ENCODE assay signal across 9 mouse cellular contexts in genomic region chr9:65434140-65434539, GRCm38 (mm10). TPM values are rescaled to one million over a fixed set of nuclear protein-coding genes. Genes with fewer than 3 reads are reported as not detected.
DNase-seq lines count a peak whose midpoint lies in the region; ATAC-seq and TF ChIP-seq lines count a peak whose summit lies in the region.
"Had no signal": no experiment of that assay in that cellular context is flagged by ENCODE, and none has a peak within 500 bp of the region (broad histone marks: within the 10 kb centered on the region; RNA-seq: fewer than 3 reads in every experiment).

No protein-coding gene starts in this region.

- H3K27me3 ChIP-seq in ES-Bruce4 (ENCODE audit: control insufficient read depth, insufficient read depth, low read length, poor library complexity, severe bottlenecking), result no peaks in the 10 kb centered on the region

- no peak for TF ChIP-seq EP300 in ES-Bruce4 (IDR thresholded peaks at IDR 0.05; ENCODE audit: insufficient read depth, low read depth, low read length)

- TF ChIP-seq POLR2A in ES-Bruce4 (IDR thresholded peaks at IDR 0.05; ENCODE audit: insufficient read depth, low read length), result no peak

- H3K4me1 ChIP-seq in ES-Bruce4 (ENCODE audit: control insufficient read depth, insufficient read depth, low read length), result no peaks in the 10 kb centered on the region

- no peak overlapping the region for H3K4me3 ChIP-seq in layer of hippocampus, adult 2 months
- H3K4me3 ChIP-seq in ES-Bruce4 (ENCODE audit: low read depth, low read length), result no peak overlapping the region

- H3K9ac ChIP-seq in ES-Bruce4 (ENCODE audit: low read depth, poor library complexity, severe bottlenecking), result no peak overlapping the region

- DNase-seq in layer of hippocampus, adult 2 months (ENCODE audit: low spot score in 2 of 2), result no peak
- no peak for DNase-seq in layer of hippocampus, adult 8-10 months (ENCODE audit: low spot score in 2 of 2)
- peak; percentile 89 for DNase-seq in ZHBTc4 (ENCODE audit: low read depth, low spot score)
- peak; percentile 14 to 35 for DNase-seq in layer of hippocampus, postnatal 14 days (ENCODE audit: low spot score in 2 of 2)
- peak; percentile 60 for DNase-seq in retina, postnatal 1 day

- TF ChIP-seq CTCF in layer of hippocampus, adult 2 months (conservative IDR thresholded peaks at IDR 0.05), result peak; percentile 73
- TF ChIP-seq CTCF in ES-Bruce4 (IDR thresholded peaks at IDR 0.05; ENCODE audit: low read depth, low read length), result peak; percentile 82

- H3K27ac ChIP-seq in layer of hippocampus, adult 2 months, result no peak overlapping the region
- no peak overlapping the region for H3K27ac ChIP-seq in ES-Bruce4 (ENCODE audit: insufficient read depth, low read length)

- peak; percentile 36; the same call in 1 of the 2 replicates for ATAC-seq in common myeloid progenitor, adult 5-6 weeks (replicated peaks; ENCODE audit: low read depth, poor library complexity, severe bottlenecking)

- no peaks in the 10 kb centered on the region for H3K36me3 ChIP-seq in ES-Bruce4 (ENCODE audit: control insufficient read depth, insufficient read depth, low read length, poor library complexity, severe bottlenecking)

- H3K9me3 ChIP-seq in ES-Bruce4 (replicated peaks; ENCODE audit: control insufficient read depth, insufficient read depth, low read length, poor library complexity, severe bottlenecking), result no peaks in the 10 kb centered on the region

RNA-seq across cellular contexts. Expression of gene Mtfmt, which starts 1.4 kb away (rescaled TPM):
- 10 to 100 TPM; 18.5 to 20.3 TPM for total RNA-seq in layer of hippocampus, adult 2 months (2021)
- 10 to 100 TPM; 16.6 to 20.5 (median 18.5) TPM for total RNA-seq in layer of hippocampus, adult 8-10 months (2022)
- 16.7 and 22.4 TPM in 2 replicates for polyA plus RNA-seq in ES-Bruce4 (2011; ENCODE audit: insufficient read depth, insufficient read length, low read depth, missing spikeins)
- 19.2 and 21.0 TPM in 2 replicates for total RNA-seq in common myeloid progenitor, adult 5-6 weeks (2017)
- 10 to 100 TPM; 18.4 to 18.8 TPM for total RNA-seq in layer of hippocampus, postnatal 14 days (2021)

RNA-seq across cellular contexts. Expression of gene Slc51b, which starts 11.4 kb away (rescaled TPM):
- not detected for total RNA-seq in layer of hippocampus, adult 2 months (2021)
- not detected for total RNA-seq in layer of hippocampus, adult 8-10 months (2022)
- polyA plus RNA-seq in ES-Bruce4 (2011; ENCODE audit: insufficient read depth, insufficient read length, low read depth, missing spikeins), result not detected in 2 replicates
- not detected in 2 replicates for total RNA-seq in common myeloid progenitor, adult 5-6 weeks (2017)
- not detected for total RNA-seq in layer of hippocampus, postnatal 14 days (2021)
- total RNA-seq: hematopoietic stem cell, adult 5-6 weeks had no signal
- polyA plus RNA-seq: neural tube, embryonic 14.5 days had no signal

RNA-seq across cellular contexts. Expression of gene Spg21, which starts 26.6 kb away (rescaled TPM):
- total RNA-seq in layer of hippocampus, adult 2 months (2021), result 10 to 100 TPM; 32.3 to 33.6 TPM
- total RNA-seq in layer of hippocampus, adult 8-10 months (2022), result 10 to 100 TPM; 33.7 to 37.7 (median 36.4) TPM
- polyA plus RNA-seq in ES-Bruce4 (2011; ENCODE audit: insufficient read depth, insufficient read length, low read depth, missing spikeins), result 50.8 and 52.8 TPM in 2 replicates
- 39.9 and 42.2 TPM in 2 replicates for total RNA-seq in common myeloid progenitor, adult 5-6 weeks (2017)
- 10 to 100 TPM; 25.4 to 27.1 TPM for total RNA-seq in layer of hippocampus, postnatal 14 days (2021)

RNA-seq across cellular contexts. Expression of gene Rasl12, which starts 35.8 kb away (rescaled TPM):
- total RNA-seq in layer of hippocampus, adult 2 months (2021), result 1 to 10 TPM; 3.1 to 3.9 TPM
- total RNA-seq in layer of hippocampus, adult 8-10 months (2022), result 1 to 10 TPM; 2.9 to 4.4 (median 3.8) TPM
- 0.33 and 0.40 TPM in 2 replicates for polyA plus RNA-seq in ES-Bruce4 (2011; ENCODE audit: insufficient read depth, insufficient read length, low read depth, missing spikeins)
- 0.14 TPM in 1 of 2 replicates, not detected in the other for total RNA-seq in common myeloid progenitor, adult 5-6 weeks (2017)
- 1 to 10 TPM; 3.6 to 4.8 TPM for total RNA-seq in layer of hippocampus, postnatal 14 days (2021)

RNA-seq across cellular contexts. Expression of gene Kbtbd13, which starts 42.7 kb away (rescaled TPM):
- total RNA-seq in layer of hippocampus, adult 2 months (2021), result under 1 TPM; 0.29 to 0.44 TPM
- total RNA-seq in layer of hippocampus, adult 8-10 months (2022), result under 1 TPM; 0.11 to 0.45 (median 0.23) TPM
- 0.27 and 0.52 TPM in 2 replicates for polyA plus RNA-seq in ES-Bruce4 (2011; ENCODE audit: insufficient read depth, insufficient read length, low read depth, missing spikeins)
- total RNA-seq in common myeloid progenitor, adult 5-6 weeks (2017), result 0.55 TPM in 1 of 2 replicates, not detected in the other
- under 1 TPM; 0.21 to 0.25 TPM for total RNA-seq in layer of hippocampus, postnatal 14 days (2021)

Comparison
In these comparisons a context has a peak if more than half of its experiments do, and no peak if none do; other contexts are left out.
1. DNase-seq: peak in ZHBTc4 (single experiment), layer of hippocampus, postnatal 14 days (2 of 2) and retina, postnatal 1 day (single experiment); none in layer of hippocampus, adult 2 months (0 of 2) and layer of hippocampus, adult 8-10 months (0 of 2).